In the genomic region with DNA sequence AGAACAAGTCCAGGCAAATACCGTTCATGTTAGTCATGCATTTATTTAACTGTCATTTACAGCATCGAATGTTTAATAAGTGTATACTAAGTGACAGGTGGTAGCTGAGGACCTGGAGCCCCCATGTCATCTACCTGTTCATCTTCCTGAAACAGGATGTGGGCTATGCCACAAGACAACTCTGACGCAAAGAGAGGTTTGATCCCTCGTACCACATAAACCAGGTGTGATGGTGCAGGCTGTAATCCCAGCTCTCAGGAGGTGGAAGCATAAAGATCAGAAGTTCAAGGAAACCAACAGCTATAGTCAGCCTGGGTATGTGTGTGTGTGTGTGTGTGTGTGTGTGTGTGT, we compare ENCODE assay signal across 8 mouse cellular contexts. TPM values are rescaled to one million over a fixed set of nuclear protein-coding genes. Genes with fewer than 3 reads are reported as not detected.
DNase-seq lines count a peak whose midpoint lies in the region; ATAC-seq and TF ChIP-seq lines count a peak whose summit lies in the region.

No protein-coding gene starts in this region.

- no peaks in the 10 kb centered on the region for H3K79me2 ChIP-seq in CH12.LX (replicated peaks; ENCODE audit: control insufficient read depth, extremely low read depth, insufficient read depth, poor library complexity, severe bottlenecking)

- H3K4me1 ChIP-seq in CH12.LX (ENCODE audit: control insufficient read depth in 1 of 2, insufficient read depth in 2 of 2) = peaks cover 19 to 52% of the 10 kb centered on the region in 2 experiments
- H3K4me1 ChIP-seq in hindbrain, embryonic 12.5 days = peaks cover 8% of the 10 kb centered on the region
- peaks cover 8% of the 10 kb centered on the region for H3K4me1 ChIP-seq in midbrain, embryonic 10.5 days

- intact Hi-C loops in gastrocnemius, adult 2 months (cut with DNase I) = loop anchor here (5.0 kb wide), 1 partner anchor 37 kb away; no protein-coding TSS in a partner anchor

- H3K9me3 ChIP-seq in CH12.LX (replicated peaks; ENCODE audit: low read length) = peaks cover 10% of the 10 kb centered on the region
- H3K9me3 ChIP-seq in hindbrain, embryonic 12.5 days (replicated peaks) = no peaks in the 10 kb centered on the region
- no peaks in the 10 kb centered on the region for H3K9me3 ChIP-seq in midbrain, embryonic 10.5 days (replicated peaks)

- TF ChIP-seq RAD21 in CH12.LX (IDR thresholded peaks at IDR 0.05; ENCODE audit: low read depth, low read length) = no peak

- dilution Hi-C loops in CH12.LX (cut with MboI; ENCODE audit: extremely low pct_ligation_motif_present, extremely low pct_unique_long_range_greater_than_20kb, low sequenced_read_pairs) = no loop called here

- H3K4me2 ChIP-seq in CH12.LX (ENCODE audit: insufficient read depth, low read depth, poor library complexity, severe bottlenecking) = peak overlapping the region; percentile 37
- peak overlapping the region; percentile 78 for H3K4me2 ChIP-seq in hindbrain, embryonic 12.5 days (replicated peaks)

- H3K27me3 ChIP-seq in CH12.LX (replicated peaks) = no peaks in the 10 kb centered on the region
- no peaks in the 10 kb centered on the region for H3K27me3 ChIP-seq in hindbrain, embryonic 12.5 days
- no peaks in the 10 kb centered on the region for H3K27me3 ChIP-seq in midbrain, embryonic 10.5 days (ENCODE audit: low read depth, poor library complexity, severe bottlenecking)

- ATAC-seq in hindbrain, embryonic 12.5 days (ENCODE audit: low FRiP score) = peak; percentile 11; the same call in 1 of the 2 replicates
- no peak; the same call in 1 of the 2 replicates for ATAC-seq in frontal cortex, adult (ENCODE audit: low TSS enrichment)

- peak overlapping the region; percentile 78 for H3K27ac ChIP-seq in gastrocnemius, adult 2 months
- H3K27ac ChIP-seq in CH12.LX (ENCODE audit: insufficient read depth, low read depth) = peak overlapping the region; percentile 88
- H3K27ac ChIP-seq in hindbrain, embryonic 12.5 days = peak overlapping the region; percentile 55; the same call in 1 of the 2 replicates
- peak overlapping the region; percentile 73; the same call in 1 of the 2 replicates for H3K27ac ChIP-seq in midbrain, embryonic 10.5 days (replicated peaks)

- no peak for TF ChIP-seq POLR2A in CH12.LX (IDR thresholded peaks at IDR 0.05; ENCODE audit: low read depth, low read length)

- peak overlapping the region; percentile 77 for H3K4me3 ChIP-seq in gastrocnemius, adult 2 months
- H3K4me3 ChIP-seq in CH12.LX (replicated peaks in 1 of 3; ENCODE audit: low read depth in 2 of 3, low read length in 2 of 3, poor library complexity in 1 of 3) = peak overlapping the region; percentile 53 to 58 (median 56)
- H3K4me3 ChIP-seq in hindbrain, embryonic 12.5 days = peak overlapping the region; percentile 45
- peak overlapping the region; percentile 60 for H3K4me3 ChIP-seq in midbrain, embryonic 10.5 days

- no peaks in the 10 kb centered on the region for H3K36me3 ChIP-seq in CH12.LX (replicated peaks in 1 of 2; ENCODE audit: control insufficient read depth in 1 of 2, insufficient read depth in 1 of 2, low read length in 1 of 2)
- no peaks in the 10 kb centered on the region for H3K36me3 ChIP-seq in hindbrain, embryonic 12.5 days
- no peaks in the 10 kb centered on the region for H3K36me3 ChIP-seq in midbrain, embryonic 10.5 days

- WGBS in hindbrain, embryonic 12.5 days = 49% methylated on average over 4 of the region's 4 CpGs
- WGBS in midbrain, embryonic 10.5 days = 46% methylated on average over 4 of the region's 4 CpGs

- no peak for TF ChIP-seq EP300 in CH12.LX (IDR thresholded peaks at IDR 0.05; ENCODE audit: low read length)

- peak overlapping the region; percentile 39 for H3K9ac ChIP-seq in CH12.LX (ENCODE audit: insufficient read depth, low read depth)
- H3K9ac ChIP-seq in hindbrain, embryonic 12.5 days = no peak overlapping the region; the same call in 1 of the 2 replicates

- no peak for TF ChIP-seq CTCF in gastrocnemius, adult 2 months (IDR thresholded peaks at IDR 0.05)
- TF ChIP-seq CTCF in CH12.LX (conservative IDR thresholded peaks at IDR 0.05 in 1 of 2, IDR thresholded peaks at IDR 0.05 in 1 of 2; ENCODE audit: low read depth in 2 of 2, low read length in 2 of 2) = no peak

- no peak for DNase-seq in gastrocnemius, adult 2 months
- no peak for DNase-seq in gastrocnemius, adult 8-10 months (ENCODE audit: low spot score in 2 of 2)
- no peak for DNase-seq in CH12.LX (ENCODE audit: extremely low read depth)
- no peak for DNase-seq in midbrain, embryonic 10.5 days (ENCODE audit: low spot score)
- DNase-seq in thymus, postnatal 4 days = peak; percentile 58
- DNase-seq in urinary bladder, postnatal 4 days (ENCODE audit: low spot score in 2 of 2) = no peak

- in situ Hi-C loops in CH12.LX (cut with MboI; ENCODE audit: low pct_ligation_motif_present, low pct_unique_long_range_greater_than_20kb, low sequenced_read_pairs) = loop anchor here (25.0 kb wide), 1 partner anchor 312 kb away; a partner anchor contains a TSS

TF ChIP-seq in CH12.LX, 34 proteins besides CTCF, POLR2A, EP300 and RAD21:
- no peak for TF ChIP-seq SMC3 (IDR thresholded peaks at IDR 0.05; ENCODE audit: low read depth, low read length)
- TF ChIP-seq USF2 (conservative IDR thresholded peaks at IDR 0.05; ENCODE audit: low read depth, low read length) = no peak
- no peak for TF ChIP-seq BHLHE40 (IDR thresholded peaks at IDR 0.05; ENCODE audit: low read depth, low read length)

RNA-seq across cellular contexts. Expression of a gene that starts 19.4 kb away (rescaled TPM):
- total RNA-seq in gastrocnemius, adult 2 months (2021) = 1 to 10 TPM; 4.1 to 4.9 TPM
- total RNA-seq in gastrocnemius, adult 8-10 months (2022) = 1 to 10 TPM; 2.6 to 3.5 (median 3.3) TPM
- total RNA-seq in CH12.LX (2012; rRNA removed) (38.9 and 39.5 TPM in 2 replicates), CH12.LX (2014; rRNA removed) (23.1 and 24.9 TPM in 2 replicates)
- 21.2 and 26.2 TPM in 2 replicates for polyA plus RNA-seq in CH12.LX (2012; ENCODE audit: insufficient read length, low read depth)
- polyA plus RNA-seq in hindbrain, embryonic 12.5 days (2016; fragmentation: Nextera tagmentation; extraction: Ambion mirVana) = 16.1 and 17.6 TPM in 2 replicates
- 8.0 and 8.8 TPM in 2 replicates for polyA plus RNA-seq in midbrain, embryonic 10.5 days (2016; fragmentation: Nextera tagmentation; extraction: Ambion mirVana)

RNA-seq across cellular contexts. Expression of a gene that starts 32.9 kb away (rescaled TPM):
- total RNA-seq in gastrocnemius, adult 2 months (2021) = 10 to 100 TPM; 17.3 to 18.1 TPM
- total RNA-seq in gastrocnemius, adult 8-10 months (2022) = 10 to 100 TPM; 17.4 to 21.3 (median 20.4) TPM
- total RNA-seq in CH12.LX (2012; rRNA removed) (55.7 and 76.1 TPM in 2 replicates), CH12.LX (2014; rRNA removed) (61.8 and 65.1 TPM in 2 replicates)
- 57.8 and 68.9 TPM in 2 replicates for polyA plus RNA-seq in CH12.LX (2012; ENCODE audit: insufficient read length, low read depth)
- 3.2 and 3.5 TPM in 2 replicates for polyA plus RNA-seq in hindbrain, embryonic 12.5 days (2016; fragmentation: Nextera tagmentation; extraction: Ambion mirVana)
- 1.4 and 2.1 TPM in 2 replicates for polyA plus RNA-seq in midbrain, embryonic 10.5 days (2016; fragmentation: Nextera tagmentation; extraction: Ambion mirVana)

Comparison
In these comparisons a context has a peak if more than half of its experiments do, and no peak if none do; other contexts are left out.
1. RNA of a gene that starts 19.4 kb away (total RNA-seq): 23.1 to 39.5 TPM in CH12.LX; 4.1 to 4.9 TPM in gastrocnemius, adult 2 months and 2.6 to 3.5 TPM in gastrocnemius, adult 8-10 months; every median in the first group is over 4 times any median in the second.
2. Peak in every context shown above with its lines, with median percentiles within 50 percentile points of each other: H3K27ac ChIP-seq and H3K4me3 ChIP-seq.